Mouse (Mus musculus) bone marrow macrophage, adult 2 months (primary cell): ENCODE data around the gene Syne3. TPM values are rescaled to one million over a fixed set of nuclear protein-coding genes. Genes with fewer than 3 reads are reported as not detected.

Experiments
- H3K27ac ChIP-seq: 2 replicates; pipeline ENCODE4 v1.5.1; 2012; ENCODE audit warnings: low read depth, low read length; ENCODE audit not compliant: insufficient read depth
- H3K4me1 ChIP-seq: 2 replicates; pipeline ENCODE4 v1.6.1; 2012; ENCODE audit warnings: low read length; ENCODE audit not compliant: control insufficient read depth, insufficient read depth
- H3K4me3 ChIP-seq: 2 replicates; pipeline ENCODE4 v1.5.1; 2012; ENCODE audit warnings: mild to moderate bottlenecking, low read length, moderate library complexity; ENCODE audit not compliant: insufficient read depth
- CTCF ChIP-seq: IDR thresholded peaks from 2 replicates; pipeline ENCODE4 v1.5.1; 2012; ENCODE audit warnings: low read depth, mild to moderate bottlenecking, low read length, moderate library complexity
- POLR2A ChIP-seq: IDR thresholded peaks from 2 replicates; pipeline ENCODE4 v1.6.1; 2012; ENCODE audit warnings: mild to moderate bottlenecking, low read depth, low read length, borderline replicate concordance
- polyA plus RNA-seq: library from polyadenylated mRNA; stranded (reverse); fragments of >200 nt; gene quantifications from 2 replicates; pipeline ENCODE4 v1.2.4, GENCODE M21; 2012; ENCODE audit not compliant: missing spikeins, insufficient read depth, insufficient read length

The Syne3 gene
- polyA plus RNA-seq, 1 experiment: 18.2 TPM

DNA sequence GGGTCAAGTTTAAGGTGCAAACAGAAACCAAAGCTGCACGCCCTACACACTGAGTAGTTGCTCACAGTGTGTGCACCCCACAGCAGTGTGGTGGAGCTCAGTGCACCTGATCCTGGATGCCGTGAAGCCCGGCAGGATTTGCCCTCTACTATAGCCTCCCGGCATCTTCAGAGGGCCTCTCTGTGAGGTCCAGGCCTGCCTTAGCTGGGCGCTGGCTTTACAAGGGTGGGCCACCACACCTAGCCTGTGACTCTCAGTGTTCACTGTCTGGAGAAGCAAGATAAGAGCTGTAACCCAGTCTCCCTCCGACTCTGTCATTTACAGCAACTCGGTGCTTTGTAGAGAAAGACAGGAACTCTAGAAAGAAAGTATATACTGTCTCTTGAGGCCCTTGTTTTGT lies 29.3 kb upstream of the Syne3 start:
- Histone ChIP-seq H3K4me1 (peaks cover 27% of the 10 kb centered on the region), H3K4me3 (no peak overlapping the region), H3K27ac (no peak overlapping the region)
- TF ChIP-seq CTCF: no peak
- no peak for TF ChIP-seq POLR2A

DNA sequence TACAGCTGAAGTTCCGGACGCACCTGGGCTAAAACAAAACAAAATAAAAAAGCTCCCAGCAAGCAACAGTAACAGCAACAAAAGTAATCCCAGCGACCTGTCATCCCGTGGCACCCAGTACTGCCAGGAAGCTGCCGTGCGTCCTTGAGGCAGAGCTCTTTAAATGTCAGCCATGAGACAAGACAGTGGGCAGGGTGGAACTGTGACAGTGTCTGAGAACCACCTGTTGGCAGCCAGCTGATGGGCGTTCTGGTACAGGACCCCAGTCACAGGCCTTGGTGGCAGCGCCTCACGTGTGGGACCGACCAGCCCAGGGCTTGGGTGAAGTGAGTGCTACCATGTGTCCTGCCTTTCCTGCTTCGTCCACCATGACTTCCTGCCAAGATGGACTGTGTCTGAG lies 28.6 kb upstream of the Syne3 start:
- no peak for TF ChIP-seq CTCF
- TF ChIP-seq POLR2A: no peak
- H3K27ac ChIP-seq: no peak overlapping the region
- peaks cover 27% of the 10 kb centered on the region for H3K4me1 ChIP-seq
- H3K4me3 ChIP-seq: no peak overlapping the region

DNA sequence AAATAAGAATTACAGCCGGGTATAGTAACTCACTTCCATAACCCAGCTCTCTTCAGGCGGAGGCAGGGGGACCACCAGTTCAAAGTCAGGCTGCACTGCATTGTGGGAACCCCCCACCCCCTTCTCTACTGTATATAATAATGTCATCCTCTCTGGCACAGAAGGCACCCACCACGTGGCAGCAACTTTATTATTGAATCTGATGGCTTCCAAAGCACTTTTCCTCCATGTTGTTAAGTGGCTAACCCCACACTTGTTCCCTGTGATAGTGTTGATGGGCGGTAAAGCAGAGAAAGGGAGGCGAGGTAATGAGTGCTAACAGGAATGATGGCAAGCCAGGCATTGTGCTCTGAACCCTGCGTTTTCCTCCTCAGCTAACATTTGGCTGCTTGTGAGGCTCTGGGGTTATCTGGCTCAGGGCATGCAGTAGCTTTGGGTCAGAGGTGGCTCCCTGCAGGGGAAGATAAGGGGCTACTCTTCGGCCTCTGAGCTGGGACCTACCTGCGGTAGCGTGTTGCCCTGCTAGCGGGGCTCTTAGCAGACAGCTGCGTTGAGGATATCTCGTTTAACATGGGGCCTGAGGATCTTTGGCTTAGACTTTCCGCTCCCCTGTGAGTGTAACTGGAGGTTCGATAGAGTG lies 24.6 kb upstream of the Syne3 start:
- Histone ChIP-seq H3K27ac (no peak overlapping the region), H3K4me3 (peak overlapping the region; percentile 80)
- no peak for TF ChIP-seq CTCF
- no peak for TF ChIP-seq POLR2A

DNA sequence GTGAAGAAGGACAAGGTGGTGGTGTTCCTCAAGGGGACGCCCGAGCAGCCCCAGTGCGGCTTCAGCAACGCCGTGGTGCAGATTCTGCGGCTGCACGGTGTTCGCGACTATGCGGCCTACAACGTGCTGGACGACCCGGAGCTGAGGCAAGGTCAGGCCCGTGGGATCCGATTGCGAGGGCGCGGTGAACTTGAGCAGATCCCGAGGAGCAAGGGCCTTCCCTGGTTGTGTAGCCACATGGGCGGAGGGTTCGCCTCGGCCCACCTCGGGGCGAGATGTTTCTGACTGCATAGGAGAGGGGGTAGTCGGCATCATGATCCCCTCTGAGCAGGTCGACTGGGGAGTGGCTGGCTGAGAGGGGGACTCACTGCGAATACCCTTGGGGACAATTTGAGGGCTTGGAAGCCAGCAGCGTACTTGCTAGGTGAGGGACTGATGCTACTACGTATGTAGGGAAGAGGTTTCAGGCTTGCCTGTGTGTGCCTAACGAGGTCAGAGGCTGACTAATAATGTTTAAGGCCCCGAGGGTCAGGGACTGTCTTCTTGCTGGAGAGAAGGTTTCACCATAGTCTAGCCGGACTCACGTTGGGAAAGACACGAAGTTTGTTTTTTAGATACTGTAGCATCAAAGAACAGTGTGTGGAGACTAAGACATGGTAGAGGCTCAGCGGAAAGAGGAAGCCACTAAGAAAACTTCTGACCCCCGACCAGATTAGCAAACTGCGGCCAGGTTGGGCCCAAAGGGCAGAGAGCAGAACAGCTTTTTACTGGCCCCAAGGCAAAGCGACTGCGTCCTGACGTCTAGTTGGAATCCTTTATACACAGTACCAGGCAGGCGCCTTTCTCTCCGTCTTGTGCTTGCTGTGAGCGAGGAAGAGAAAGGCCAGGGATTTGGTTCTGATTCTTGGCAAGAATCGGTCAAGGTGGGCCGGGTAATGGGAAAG lies 23.5 kb upstream of the Syne3 start:
- Histone ChIP-seq H3K4me1 (peaks cover 30% of the 10 kb centered on the region), H3K4me3 (peak overlapping the region; percentile 80), H3K27ac (peak overlapping the region; percentile 32)
- no peak for TF ChIP-seq POLR2A
- TF ChIP-seq CTCF: no peak

More for the DNA sequence above, 24.6 kb upstream of the Syne3 start:
- peaks cover 27% of the 10 kb centered on the region for H3K4me1 ChIP-seq

DNA sequence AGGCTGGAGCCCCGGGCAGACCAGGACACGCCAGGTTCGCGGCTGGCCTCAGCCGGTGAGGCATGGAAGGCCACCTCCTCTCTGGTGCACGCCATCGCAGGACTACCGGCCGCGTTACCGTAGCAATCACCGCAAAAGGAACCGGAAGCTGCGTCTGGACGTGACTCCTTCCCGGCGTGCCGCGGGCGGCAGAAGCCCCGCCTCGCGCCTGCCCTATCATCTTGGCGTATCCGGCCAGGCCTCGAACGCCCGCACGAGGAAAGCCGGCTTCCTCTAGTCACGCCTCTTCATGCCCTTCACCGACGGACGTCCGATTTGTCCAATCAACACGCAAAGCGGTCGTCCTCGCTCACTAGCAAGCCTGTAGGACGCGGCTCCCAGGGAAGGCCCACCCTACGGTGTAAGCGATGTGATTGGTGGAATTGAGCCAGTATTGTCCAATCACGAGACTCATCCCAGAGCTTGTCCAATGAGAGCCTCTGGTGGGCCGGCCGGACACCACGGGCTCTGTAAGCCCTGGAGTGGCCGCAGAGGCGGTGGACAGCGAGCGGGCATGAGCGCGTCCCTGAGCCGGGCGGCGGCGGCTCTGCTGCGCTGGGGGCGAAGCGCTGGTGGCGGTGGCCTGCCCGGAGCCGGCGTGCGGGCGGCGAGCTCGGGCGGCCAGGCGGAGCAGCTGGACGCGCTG lies 22.7 kb upstream of the Syne3 start, which contains the start of gene Glrx5:
Glrx5 (plus strand) TSS at position 542 of the 685 bp plus-strand sequence.
- H3K4me1 ChIP-seq: peaks cover 27% of the 10 kb centered on the region
- peak; percentile 14; the same call in 1 of the 2 replicates for TF ChIP-seq POLR2A
- no peak for TF ChIP-seq CTCF
- peak within 1 kb of the TSS; percentile 73 for H3K27ac ChIP-seq
- H3K4me3 ChIP-seq: peak within 1 kb of the TSS; percentile 80

DNA sequence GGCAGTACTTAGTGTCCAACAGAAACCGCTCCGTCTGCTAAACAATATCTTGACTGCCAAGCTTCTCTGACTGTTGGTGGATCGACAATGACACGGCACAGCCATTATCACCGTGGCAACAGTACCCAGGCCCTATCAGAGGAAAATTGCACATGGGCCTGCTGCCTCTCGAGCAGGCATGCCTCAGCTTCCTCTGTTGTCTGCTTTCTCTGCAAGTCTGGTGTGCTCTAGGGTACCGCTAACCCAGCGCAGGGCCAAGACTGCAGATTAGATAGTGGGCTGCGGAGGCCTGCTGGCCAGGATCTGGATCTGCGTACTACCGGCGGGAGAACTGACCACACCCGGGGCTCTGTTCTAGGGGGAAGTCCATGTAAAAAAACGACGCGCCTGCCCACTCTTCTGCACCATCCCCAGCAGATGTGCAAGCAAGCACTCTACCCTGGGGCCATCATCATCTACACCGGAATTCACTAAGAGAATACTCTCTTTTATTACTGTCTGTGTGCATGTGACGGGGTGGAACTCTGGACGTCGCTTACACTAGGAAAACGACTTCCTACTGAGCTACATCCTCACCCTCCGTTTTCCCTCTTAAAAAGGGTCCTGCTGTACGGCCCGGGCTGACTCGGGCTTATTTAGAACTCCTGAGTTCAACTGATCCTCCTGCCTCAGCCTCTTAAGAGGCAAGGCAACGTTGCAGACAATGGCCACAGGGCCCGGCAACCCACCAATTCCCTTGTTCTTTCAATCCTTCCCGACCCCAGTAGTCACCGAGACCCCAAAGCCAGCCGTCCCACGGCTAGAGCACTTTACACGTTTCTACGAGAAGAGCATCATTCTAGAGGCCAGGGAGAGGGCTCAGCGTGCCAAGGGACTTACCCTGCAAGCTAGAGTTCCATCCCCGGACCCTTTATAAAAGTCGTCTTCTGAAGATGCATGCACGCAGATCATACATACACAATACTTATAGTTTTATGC lies 21.8 kb upstream of the Syne3 start:
- no peak for TF ChIP-seq CTCF
- no peak for TF ChIP-seq POLR2A
- H3K27ac ChIP-seq: peak overlapping the region; percentile 73
- H3K4me3 ChIP-seq: peak overlapping the region; percentile 75
- H3K4me1 ChIP-seq: peaks cover 24% of the 10 kb centered on the region

DNA sequence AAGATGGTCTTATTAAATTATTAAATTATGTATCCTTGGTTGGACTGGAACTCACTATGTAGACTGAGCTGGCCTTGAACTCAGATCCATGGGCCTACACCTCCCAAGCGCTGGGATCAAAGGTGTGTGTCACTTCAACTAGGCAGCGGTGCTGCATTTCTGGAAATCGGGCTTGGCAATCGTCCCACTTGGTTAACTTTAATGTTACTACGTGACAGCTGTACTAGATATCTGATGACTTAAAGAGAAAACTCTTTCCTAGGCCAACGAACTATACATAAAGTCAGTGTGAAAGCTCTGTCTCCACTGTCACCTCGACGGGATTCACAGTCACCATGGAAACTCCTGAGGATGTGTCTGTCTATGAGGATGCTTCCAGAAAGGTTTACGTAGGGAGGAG lies 20.3 kb upstream of the Syne3 start:
- TF ChIP-seq CTCF (no peak), POLR2A (no peak)
- Histone ChIP-seq H3K27ac (no peak overlapping the region), H3K4me1 (peaks cover 24% of the 10 kb centered on the region), H3K4me3 (no peak overlapping the region)

DNA sequence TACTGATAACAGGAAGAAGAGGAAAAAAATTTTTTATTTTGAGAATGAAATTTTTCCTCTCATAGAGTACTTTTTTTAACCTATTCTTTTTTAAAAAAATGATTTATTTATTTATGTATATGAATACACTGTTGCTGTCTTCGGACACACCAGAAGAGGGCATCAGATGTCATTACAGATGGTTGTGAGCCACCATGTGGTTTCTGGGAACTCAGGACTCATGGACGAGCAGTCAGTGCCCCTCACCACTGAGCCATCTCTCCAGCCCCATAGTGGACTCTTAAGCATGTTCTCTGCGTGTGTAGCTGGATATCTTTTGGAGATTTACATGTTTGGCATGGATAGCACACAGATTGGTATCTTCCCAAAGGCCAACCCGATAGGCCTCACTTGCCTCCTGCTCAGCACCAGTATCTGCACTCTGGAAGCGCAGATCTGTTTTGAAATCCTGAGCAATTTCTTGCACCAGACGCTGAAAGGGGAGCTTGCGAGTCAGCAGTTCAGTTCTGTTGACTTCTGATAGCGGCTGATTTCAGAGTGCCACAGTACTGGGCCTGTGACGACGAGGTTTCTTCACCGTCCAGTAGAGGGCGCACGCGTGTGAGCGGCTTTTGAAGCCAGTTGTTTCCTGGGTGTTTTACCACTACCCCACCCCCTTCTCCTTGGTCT lies 17.8 kb upstream of the Syne3 start:
- TF ChIP-seq CTCF (peak; percentile 47), POLR2A (no peak)
- peaks cover 17% of the 10 kb centered on the region for H3K4me1 ChIP-seq
- H3K4me3 ChIP-seq: no peak overlapping the region
- H3K27ac ChIP-seq: peak overlapping the region; percentile 59
